Mouse (Mus musculus) ES-Bruce4 (cell line): ENCODE data around the gene Zfp831.

Source experiments
- CTCF ChIP-seq: IDR thresholded peaks from one replicate; pipeline ENCODE4 v1.8.1; 2011; ENCODE audit warnings: low read depth, low read length
- EP300 ChIP-seq: IDR thresholded peaks from 2 replicates; pipeline ENCODE4 v1.6.1; 2011; ENCODE audit warnings: low read depth, low read length; ENCODE audit not compliant: insufficient read depth
- POLR2A ChIP-seq: IDR thresholded peaks from one replicate; pipeline ENCODE4 v1.8.1; 2011; ENCODE audit warnings: low read length; ENCODE audit not compliant: insufficient read depth

DNA sequence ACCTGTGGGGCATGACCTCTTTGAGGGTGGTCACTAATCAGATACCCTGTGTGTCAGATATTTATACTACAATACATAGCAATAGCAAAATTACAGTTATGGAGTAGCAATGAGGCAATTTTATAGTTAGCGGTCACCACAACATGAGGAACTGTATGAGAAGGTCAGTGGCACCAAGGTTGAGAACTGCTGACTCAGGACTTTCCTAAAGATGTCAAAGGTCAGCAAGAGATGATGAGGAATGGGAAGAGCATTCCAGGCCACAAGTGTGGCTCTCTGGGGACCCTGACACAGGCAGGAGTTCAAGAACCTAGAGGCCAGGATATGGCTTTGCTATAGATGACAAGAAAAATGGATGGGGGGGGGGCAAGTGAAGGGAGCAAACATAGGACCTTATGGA lies 38.3 kb upstream of the Zfp831 start:
- TF ChIP-seq EP300 (no peak), CTCF (no peak), POLR2A (no peak)
